Mouse (Mus musculus): ENCODE measurements around the gene Cdh5. TPM values are rescaled to one million over a fixed set of nuclear protein-coding genes. Genes with fewer than 3 reads are reported as not detected.
"Not testable (repeated sequence)": the region's sequence is repeated elsewhere in the genome, so short reads cannot be mapped to it uniquely, and the experiment has no call there.

Gene Cdh5
- 15.4 and 15.6 TPM in 2 replicates for polyA plus RNA-seq (2016; fragmentation: Nextera tagmentation; extraction: Ambion mirVana)

GRCm38 (mm10) chr8:104101415-104101814, at the start of gene Cdh5:
Gene Cdh5, plus strand, starts transcription at chr8:104101625.
- no peak for DNase-seq (ENCODE audit: low spot score)
- Histone ChIP-seq H3K27ac (replicated peaks) (peak within 1 kb of the TSS; percentile 48; the same call in 1 of the 2 replicates), H3K36me3 (replicated peaks) (no peaks in the 10 kb centered on the region), H3K4me3 (peak within 1 kb of the TSS; percentile 27), H3K4me1 (peaks cover 26% of the 10 kb centered on the region), H3K9me3 (no peaks in the 10 kb centered on the region), H3K27me3 (replicated peaks; ENCODE audit: low read depth, poor library complexity, severe bottlenecking) (no peaks in the 10 kb centered on the region)
- 63% methylated on average over 8 of the region's 8 CpGs for WGBS

- WGBS, result 80% methylated on average over 5 of the region's 5 CpGs
- peaks cover 17% of the 10 kb centered on the region for H3K4me1 ChIP-seq
Observed at GRCm38 (mm10) chr8:104059922-104060321, 41.5 kb upstream of the Cdh5 start.

GRCm38 (mm10) chr8:104060446-104060845, 41.0 kb upstream of the Cdh5 start:
- no peaks in the 10 kb centered on the region for H3K9me3 ChIP-seq
- DNase-seq (ENCODE audit: low spot score), result no peak
- no peak overlapping the region for H3K4me3 ChIP-seq
- 0 out of 2 replicates have a peak, but pooled peaks cover 3% of the 10 kb centered on the region for H3K27me3 ChIP-seq (replicated peaks; ENCODE audit: low read depth, poor library complexity, severe bottlenecking)
- H3K27ac ChIP-seq (replicated peaks), result 0 out of 2 replicates have a peak overlapping the region, but pooled peaks have one; percentile 2
- H3K36me3 ChIP-seq (replicated peaks), result no peaks in the 10 kb centered on the region
- 90% methylated on average over 7 of the region's 7 CpGs for WGBS
- peaks cover 17% of the 10 kb centered on the region for H3K4me1 ChIP-seq

More at GRCm38 (mm10) chr8:104059922-104060321, 41.5 kb upstream of the Cdh5 start:
- Histone ChIP-seq H3K27ac (replicated peaks) (no peak overlapping the region), H3K27me3 (replicated peaks; ENCODE audit: low read depth, poor library complexity, severe bottlenecking) (no peaks in the 10 kb centered on the region), H3K36me3 (replicated peaks) (no peaks in the 10 kb centered on the region), H3K9me3 (no peaks in the 10 kb centered on the region), H3K4me3 (no peak overlapping the region)
- no peak for DNase-seq (ENCODE audit: low spot score)

GRCm38 (mm10) chr8:104061048-104061988, 40.1 kb upstream of the Cdh5 start:
- 75% methylated on average over 6 of the region's 6 CpGs for WGBS
- no peak overlapping the region for H3K4me3 ChIP-seq
- peak overlapping the region; percentile 44; the same call in 1 of the 2 replicates for H3K27ac ChIP-seq (replicated peaks)
- H3K36me3 ChIP-seq (replicated peaks), result no peaks in the 10 kb centered on the region
- H3K27me3 ChIP-seq (replicated peaks; ENCODE audit: low read depth, poor library complexity, severe bottlenecking), result 0 out of 2 replicates have a peak, but pooled peaks cover 3% of the 10 kb centered on the region
- H3K9me3 ChIP-seq, result no peaks in the 10 kb centered on the region
- no peak for DNase-seq (ENCODE audit: low spot score)
- peaks cover 17% of the 10 kb centered on the region for H3K4me1 ChIP-seq

- Histone ChIP-seq H3K4me1 (peaks cover 17% of the 10 kb centered on the region), H3K36me3 (replicated peaks) (no peaks in the 10 kb centered on the region), H3K9me3 (no peaks in the 10 kb centered on the region), H3K27ac (replicated peaks) (no peak overlapping the region; the same call in 1 of the 2 replicates), H3K27me3 (replicated peaks; ENCODE audit: low read depth, poor library complexity, severe bottlenecking) (0 out of 2 replicates have a peak, but pooled peaks cover 3% of the 10 kb centered on the region), H3K4me3 (no peak overlapping the region)
- 76% methylated on average over 15 of the region's 15 CpGs for WGBS
- no peak for DNase-seq (ENCODE audit: low spot score)
Observed at GRCm38 (mm10) chr8:104061989-104062820, 39.2 kb upstream of the Cdh5 start.

GRCm38 (mm10) chr8:104065223-104065622, 36.2 kb upstream of the Cdh5 start:
- 89% methylated on average over 7 of the region's 7 CpGs for WGBS
- Histone ChIP-seq H3K27ac (replicated peaks) (no peak overlapping the region), H3K27me3 (replicated peaks; ENCODE audit: low read depth, poor library complexity, severe bottlenecking) (0 out of 2 replicates have a peak, but pooled peaks cover 3% of the 10 kb centered on the region)

GRCm38 (mm10) chr8:104065906-104066518, 35.4 kb upstream of the Cdh5 start:
- DNase-seq (ENCODE audit: low spot score), result no peak
- no peaks in the 10 kb centered on the region for H3K36me3 ChIP-seq (replicated peaks)
- peaks cover 26% of the 10 kb centered on the region for H3K4me1 ChIP-seq
- 0 out of 2 replicates have a peak, but pooled peaks cover 3% of the 10 kb centered on the region for H3K27me3 ChIP-seq (replicated peaks; ENCODE audit: low read depth, poor library complexity, severe bottlenecking)
- H3K4me3 ChIP-seq, result no peak overlapping the region
- H3K9me3 ChIP-seq, result no peaks in the 10 kb centered on the region
- 88% methylated on average over 9 of the region's 9 CpGs for WGBS
- no peak overlapping the region for H3K27ac ChIP-seq (replicated peaks)

More at GRCm38 (mm10) chr8:104065223-104065622, 36.2 kb upstream of the Cdh5 start:
- Histone ChIP-seq H3K9me3 (no peaks in the 10 kb centered on the region), H3K36me3 (replicated peaks) (no peaks in the 10 kb centered on the region), H3K4me1 (peaks cover 22% of the 10 kb centered on the region), H3K4me3 (no peak overlapping the region)
- no peak for DNase-seq (ENCODE audit: low spot score)

- Histone ChIP-seq H3K27me3 (replicated peaks; ENCODE audit: low read depth, poor library complexity, severe bottlenecking) (0 out of 2 replicates have a peak, but pooled peaks cover 3% of the 10 kb centered on the region), H3K27ac (replicated peaks) (no peak overlapping the region), H3K4me1 (peaks cover 11% of the 10 kb centered on the region), H3K4me3 (no peak overlapping the region), H3K9me3 (no peaks in the 10 kb centered on the region), H3K36me3 (replicated peaks) (no peaks in the 10 kb centered on the region)
- no peak for DNase-seq (ENCODE audit: low spot score)
- 87% methylated on average over 12 of the region's 12 CpGs for WGBS
Observed at GRCm38 (mm10) chr8:104067390-104067925, 34.0 kb upstream of the Cdh5 start.

GRCm38 (mm10) chr8:104068421-104069035, 32.9 kb upstream of the Cdh5 start:
- no peak overlapping the region for H3K4me3 ChIP-seq
- DNase-seq (ENCODE audit: low spot score), result no peak
- H3K27me3 ChIP-seq (replicated peaks; ENCODE audit: low read depth, poor library complexity, severe bottlenecking), result 0 out of 2 replicates have a peak, but pooled peaks cover 3% of the 10 kb centered on the region
- no peak overlapping the region for H3K27ac ChIP-seq (replicated peaks)
- no peaks in the 10 kb centered on the region for H3K36me3 ChIP-seq (replicated peaks)
- peaks cover 9% of the 10 kb centered on the region for H3K4me1 ChIP-seq
- no peaks in the 10 kb centered on the region for H3K9me3 ChIP-seq
- 81% methylated on average over 15 of the region's 15 CpGs for WGBS

GRCm38 (mm10) chr8:104070201-104070865, 31.1 kb upstream of the Cdh5 start:
- H3K4me3 ChIP-seq; H3K9me3 ChIP-seq; H3K27ac ChIP-seq (replicated peaks); DNase-seq (ENCODE audit: low spot score); H3K27me3 ChIP-seq (replicated peaks; ENCODE audit: low read depth, poor library complexity, severe bottlenecking); H3K36me3 ChIP-seq (replicated peaks): not testable (repeated sequence)
- WGBS, result 66% methylated on average over 9 of the region's 9 CpGs
- peaks cover 11% of the 10 kb centered on the region for H3K4me1 ChIP-seq

- Histone ChIP-seq H3K4me3 (no peak overlapping the region), H3K36me3 (replicated peaks) (no peaks in the 10 kb centered on the region), H3K27ac (replicated peaks) (no peak overlapping the region), H3K9me3 (no peaks in the 10 kb centered on the region), H3K4me1 (peaks cover 17% of the 10 kb centered on the region), H3K27me3 (replicated peaks; ENCODE audit: low read depth, poor library complexity, severe bottlenecking) (no peaks in the 10 kb centered on the region)
- no peak for DNase-seq (ENCODE audit: low spot score)
- 93% methylated on average over 10 of the region's 10 CpGs for WGBS
Observed at GRCm38 (mm10) chr8:104070949-104071348, 30.5 kb upstream of the Cdh5 start.
